Mouse (Mus musculus) WW6 (cell line): ENCODE results near the gene Grik3.
"Not testable (repeated sequence)": the region's sequence is repeated elsewhere in the genome, so short reads cannot be mapped to it uniquely, and the experiment has no call there.

ENCODE experiments used
- DNase-seq: peaks from one replicate; pipeline ENCODE4 v3.0.0-alpha.2; 2013; ENCODE audit warnings: low read depth, low spot score

The Grik3 gene

GRCm38 (mm10) chr4:125587577-125587976 is 97.1 kb downstream of the Grik3 start:
- DNase-seq = no peak

- no peak for DNase-seq
These were observed 99.9 kb downstream of the Grik3 start for GRCm38 (mm10) chr4:125590241-125590919.

GRCm38 (mm10) chr4:125592663-125593062 is 102.2 kb downstream of the Grik3 start:
- DNase-seq = no peak

- DNase-seq = no peak
These were observed 104.5 kb downstream of the Grik3 start for GRCm38 (mm10) chr4:125595011-125595410.

GRCm38 (mm10) chr4:125598677-125599076 is 108.2 kb downstream of the Grik3 start:
- peak; percentile 58 for DNase-seq

GRCm38 (mm10) chr4:125599510-125600005 is 109.1 kb downstream of the Grik3 start:
- no peak for DNase-seq

- DNase-seq = no peak
These were observed 110.1 kb downstream of the Grik3 start for GRCm38 (mm10) chr4:125600642-125601041.

- no peak for DNase-seq
These were observed 110.8 kb downstream of the Grik3 start for GRCm38 (mm10) chr4:125601301-125601700.

GRCm38 (mm10) chr4:125604494-125604893 is 114.0 kb downstream of the Grik3 start:
- DNase-seq = no peak

- DNase-seq = no peak
These were observed 115.6 kb downstream of the Grik3 start for GRCm38 (mm10) chr4:125606147-125606546.

- DNase-seq = no peak
These were observed 117.0 kb downstream of the Grik3 start for GRCm38 (mm10) chr4:125607397-125608042.

GRCm38 (mm10) chr4:125608896-125609295 is 118.4 kb downstream of the Grik3 start:
- not testable (repeated sequence) for DNase-seq

GRCm38 (mm10) chr4:125609320-125610306 is 119.1 kb downstream of the Grik3 start:
- peak; percentile 45 for DNase-seq

GRCm38 (mm10) chr4:125617851-125618250 is 127.4 kb downstream of the Grik3 start:
- no peak for DNase-seq

- no peak for DNase-seq
These were observed 128.2 kb downstream of the Grik3 start for GRCm38 (mm10) chr4:125618524-125619320.

GRCm38 (mm10) chr4:125624885-125625678 is 134.6 kb downstream of the Grik3 start:
- DNase-seq = no peak

GRCm38 (mm10) chr4:125629544-125629943 is 139.0 kb downstream of the Grik3 start:
- no peak for DNase-seq

- no peak for DNase-seq
These were observed 144.5 kb downstream of the Grik3 start for GRCm38 (mm10) chr4:125635037-125635436.

- DNase-seq = no peak
These were observed 146.3 kb downstream of the Grik3 start for GRCm38 (mm10) chr4:125636616-125637304.

GRCm38 (mm10) chr4:125637364-125637763 is 146.9 kb downstream of the Grik3 start:
- no peak for DNase-seq
